Mouse (Mus musculus): ENCODE results near the gene Tfap2a. TPM values are rescaled to one million over a fixed set of nuclear protein-coding genes. Genes with fewer than 3 reads are reported as not detected.

The Tfap2a gene
- polyA plus RNA-seq, 1 experiment from 2014 or later: 0.20 TPM

DNA sequence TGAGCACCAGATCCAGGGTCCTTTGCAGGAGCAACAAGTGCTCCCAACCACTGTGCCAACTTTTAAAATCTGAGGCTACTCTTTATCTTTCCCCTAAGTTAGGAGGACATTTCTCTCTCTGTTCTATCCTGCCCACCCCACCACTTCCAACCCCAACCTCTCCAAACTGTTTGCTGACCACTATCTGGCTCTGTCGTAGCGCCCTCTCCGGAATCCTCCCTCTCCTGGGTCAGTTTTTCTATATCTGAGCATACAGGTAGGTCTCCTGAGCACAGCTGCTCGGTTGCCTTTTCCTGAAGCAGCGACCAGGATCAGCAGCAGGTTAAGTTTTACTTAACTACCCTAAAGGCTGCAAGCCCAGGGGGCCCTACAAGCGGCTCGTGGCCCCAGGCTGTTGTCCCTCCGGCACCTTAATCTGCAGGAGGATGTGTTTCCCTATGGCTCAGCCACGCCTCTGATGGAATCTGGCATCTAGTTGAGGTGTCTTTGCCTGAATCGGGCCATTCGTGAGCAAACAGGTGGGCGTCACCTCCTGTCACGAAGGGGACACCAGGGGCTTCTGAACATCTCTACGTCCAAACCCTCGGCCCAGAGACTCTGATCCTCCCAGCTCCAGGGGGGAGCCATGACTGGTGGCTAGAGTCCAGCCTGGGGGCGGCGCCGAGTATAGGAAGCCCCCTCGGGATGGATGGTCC is 6.1 kb upstream of the Tfap2a start:
- Histone ChIP-seq H3K27me3 (replicated peaks; ENCODE audit: control insufficient read depth, insufficient read depth, low read length) (peaks cover 75% of the 10 kb centered on the region), H3K9me3 (replicated peaks; ENCODE audit: control insufficient read depth, low read length) (peaks cover 5% of the 10 kb centered on the region; the same call in 1 of the 2 replicates), H3K4me2 (ENCODE audit: low read length) (peak overlapping the region; percentile 10; the same call in 1 of the 2 replicates), H3K4me1 (ENCODE audit: control insufficient read depth, insufficient read depth, low read length) (no peaks in the 10 kb centered on the region), H3K27ac (ENCODE audit: low read depth, low read length) (no peak overlapping the region), H3K36me3 (ENCODE audit: control insufficient read depth, insufficient read depth, low read length) (no peaks in the 10 kb centered on the region), H3K4me3 (ENCODE audit: low read depth, low read length) (no peak overlapping the region), H3K9ac (ENCODE audit: low read length) (no peak overlapping the region)
- WGBS: 0% methylated on average over 19 of the region's 19 CpGs
- DNase-seq (ENCODE audit: low spot score) (no peak), ATAC-seq (no peak)

- ATAC-seq: no peak
- 10% methylated on average over 4 of the region's 4 CpGs for WGBS
- Histone ChIP-seq H3K27me3 (replicated peaks; ENCODE audit: control insufficient read depth, insufficient read depth, low read length) (peaks cover 84% of the 10 kb centered on the region), H3K9me3 (replicated peaks; ENCODE audit: control insufficient read depth, low read length) (peaks cover 5% of the 10 kb centered on the region; the same call in 1 of the 2 replicates), H3K4me3 (ENCODE audit: low read depth, low read length) (no peak overlapping the region), H3K9ac (ENCODE audit: low read length) (no peak overlapping the region), H3K4me1 (ENCODE audit: control insufficient read depth, insufficient read depth, low read length) (no peaks in the 10 kb centered on the region), H3K27ac (ENCODE audit: low read depth, low read length) (no peak overlapping the region), H3K4me2 (ENCODE audit: low read length) (no peak overlapping the region), H3K36me3 (ENCODE audit: control insufficient read depth, insufficient read depth, low read length) (no peaks in the 10 kb centered on the region)
- DNase-seq (ENCODE audit: low spot score): no peak
Measured at GRCm38 (mm10) chr13:40743221-40743620, 5.0 kb upstream of the Tfap2a start.

DNA sequence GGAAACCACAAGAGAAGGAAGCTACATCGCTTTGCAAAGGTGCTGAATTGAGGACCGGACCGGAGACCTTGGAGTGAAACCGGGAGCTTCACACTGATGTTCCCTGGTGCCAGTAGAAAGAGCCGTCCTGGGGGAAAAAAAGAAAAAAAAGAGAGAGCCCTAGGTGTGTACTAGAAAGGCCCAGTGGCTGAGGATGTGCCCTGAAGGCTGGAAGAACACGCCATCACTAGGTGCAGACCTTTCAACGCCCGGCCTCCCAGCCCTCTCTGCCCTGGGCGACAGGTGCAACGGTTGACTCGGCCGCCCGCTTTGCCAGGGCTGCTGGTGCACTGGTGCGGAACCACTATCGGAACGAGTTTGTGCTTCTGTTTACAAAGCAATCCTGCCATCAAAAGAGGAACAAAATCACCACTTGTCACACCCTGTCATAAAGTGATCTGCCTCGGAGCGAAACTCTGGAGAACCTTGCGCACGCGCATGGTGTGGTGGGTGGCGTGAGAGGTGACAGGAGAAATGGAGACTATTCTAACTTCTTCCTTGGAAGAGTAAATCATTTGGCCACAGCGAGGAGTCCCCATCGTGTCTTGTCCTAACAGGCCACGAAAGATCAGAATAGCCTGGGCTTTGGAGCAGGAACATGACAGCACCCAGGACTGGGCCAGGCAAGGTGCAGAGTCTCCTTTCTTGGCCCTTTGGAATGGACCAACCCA is 3.8 kb upstream of the Tfap2a start:
- H3K4me2 ChIP-seq (ENCODE audit: low read length): no peak overlapping the region
- no peak overlapping the region for H3K4me3 ChIP-seq (ENCODE audit: low read depth, low read length)
- no peak for ATAC-seq
- H3K9me3 ChIP-seq (replicated peaks; ENCODE audit: control insufficient read depth, low read length): peaks cover 5% of the 10 kb centered on the region; the same call in 1 of the 2 replicates
- no peak overlapping the region for H3K9ac ChIP-seq (ENCODE audit: low read length)
- 1% methylated on average over 25 of the region's 25 CpGs for WGBS
- H3K27ac ChIP-seq (ENCODE audit: low read depth, low read length): no peak overlapping the region
- DNase-seq (ENCODE audit: low spot score): no peak
- H3K4me1 ChIP-seq (ENCODE audit: control insufficient read depth, insufficient read depth, low read length): no peaks in the 10 kb centered on the region
- H3K27me3 ChIP-seq (replicated peaks; ENCODE audit: control insufficient read depth, insufficient read depth, low read length): peaks cover 94% of the 10 kb centered on the region
- H3K36me3 ChIP-seq (ENCODE audit: control insufficient read depth, insufficient read depth, low read length): no peaks in the 10 kb centered on the region

DNA sequence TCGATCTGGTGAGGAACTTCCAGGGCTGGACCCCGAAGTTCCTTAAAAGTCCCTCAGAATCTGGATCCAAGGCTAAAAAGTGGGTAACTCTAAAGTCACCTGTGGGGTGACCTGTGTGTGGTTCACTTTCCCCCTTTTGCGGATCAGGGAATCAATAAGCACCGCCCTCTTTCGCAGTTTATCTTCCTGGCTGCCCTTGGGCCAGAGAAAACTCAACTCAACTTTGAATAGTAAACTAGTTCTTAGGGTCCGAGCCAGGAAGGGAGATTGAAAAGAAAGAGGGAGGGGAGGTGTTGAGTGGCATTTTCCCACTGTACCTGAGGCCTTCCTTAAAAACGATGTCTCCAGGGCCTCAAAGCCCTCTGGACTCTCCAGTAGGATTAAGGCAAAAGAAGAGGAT is 3.3 kb upstream of the Tfap2a start:
- H3K9ac ChIP-seq (ENCODE audit: low read length): no peak overlapping the region
- DNase-seq (ENCODE audit: low spot score) (no peak), ATAC-seq (no peak)
- no peak overlapping the region for H3K27ac ChIP-seq (ENCODE audit: low read depth, low read length)
- peaks cover 97% of the 10 kb centered on the region for H3K27me3 ChIP-seq (replicated peaks; ENCODE audit: control insufficient read depth, insufficient read depth, low read length)
- WGBS: 2% methylated on average over 7 of the region's 7 CpGs
- no peaks in the 10 kb centered on the region for H3K36me3 ChIP-seq (ENCODE audit: control insufficient read depth, insufficient read depth, low read length)
- no peak overlapping the region for H3K4me2 ChIP-seq (ENCODE audit: low read length)
- peaks cover 5% of the 10 kb centered on the region; the same call in 1 of the 2 replicates for H3K9me3 ChIP-seq (replicated peaks; ENCODE audit: control insufficient read depth, low read length)
- H3K4me1 ChIP-seq (ENCODE audit: control insufficient read depth, insufficient read depth, low read length): no peaks in the 10 kb centered on the region
- no peak overlapping the region for H3K4me3 ChIP-seq (ENCODE audit: low read depth, low read length)

DNA sequence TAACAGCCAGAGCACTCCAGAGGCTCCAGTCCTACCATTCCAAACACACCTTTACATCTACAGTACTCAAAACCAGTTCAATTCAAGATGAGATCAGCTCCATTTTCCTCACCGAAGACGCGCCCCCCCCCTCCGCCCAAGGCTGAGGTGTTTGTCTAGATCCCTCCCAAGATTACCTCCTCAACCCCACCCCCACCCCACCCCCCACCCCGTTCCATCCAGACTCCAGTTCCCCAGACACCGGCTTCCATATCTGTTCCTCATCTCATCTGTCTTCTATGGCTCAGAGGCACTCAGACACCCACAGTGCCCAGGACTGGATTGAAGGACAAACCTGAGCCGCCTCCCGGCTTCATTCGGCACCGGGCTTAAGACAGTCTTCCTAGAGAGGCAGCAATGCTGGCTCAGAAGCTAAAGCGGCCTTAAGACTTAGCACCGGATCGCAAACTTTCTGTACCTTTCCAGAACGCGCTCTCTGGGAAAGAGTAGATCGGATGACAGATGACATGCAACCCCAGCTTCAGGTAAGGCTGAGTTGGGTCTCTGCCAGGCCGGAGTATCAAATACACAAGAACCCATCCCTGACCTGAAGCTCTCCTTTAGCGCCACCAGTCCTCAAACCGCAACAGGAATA is 2.7 kb upstream of the Tfap2a start:
- no peak for ATAC-seq
- WGBS: 2% methylated on average over 18 of the region's 19 CpGs
- Histone ChIP-seq H3K36me3 (ENCODE audit: control insufficient read depth, insufficient read depth, low read length) (no peaks in the 10 kb centered on the region), H3K4me1 (ENCODE audit: control insufficient read depth, insufficient read depth, low read length) (no peaks in the 10 kb centered on the region), H3K9ac (ENCODE audit: low read length) (no peak overlapping the region), H3K4me2 (ENCODE audit: low read length) (no peak overlapping the region), H3K9me3 (replicated peaks; ENCODE audit: control insufficient read depth, low read length) (peaks cover 5% of the 10 kb centered on the region; the same call in 1 of the 2 replicates), H3K27ac (ENCODE audit: low read depth, low read length) (no peak overlapping the region), H3K4me3 (ENCODE audit: low read depth, low read length) (no peak overlapping the region), H3K27me3 (replicated peaks; ENCODE audit: control insufficient read depth, insufficient read depth, low read length) (peaks cover 100% of the 10 kb centered on the region)
- no peak for DNase-seq (ENCODE audit: low spot score)

- Histone ChIP-seq H3K4me3 (ENCODE audit: low read depth, low read length) (no peak overlapping the region), H3K9ac (ENCODE audit: low read length) (no peak overlapping the region), H3K9me3 (replicated peaks; ENCODE audit: control insufficient read depth, low read length) (no peaks in the 10 kb centered on the region), H3K27ac (ENCODE audit: low read depth, low read length) (no peak overlapping the region), H3K27me3 (replicated peaks; ENCODE audit: control insufficient read depth, insufficient read depth, low read length) (peaks cover 99% of the 10 kb centered on the region), H3K4me2 (ENCODE audit: low read length) (no peak overlapping the region), H3K36me3 (ENCODE audit: control insufficient read depth, insufficient read depth, low read length) (no peaks in the 10 kb centered on the region), H3K4me1 (ENCODE audit: control insufficient read depth, insufficient read depth, low read length) (no peaks in the 10 kb centered on the region)
- ATAC-seq (no peak), DNase-seq (ENCODE audit: low spot score) (no peak)
- WGBS: 2% methylated on average over 10 of the region's 10 CpGs
Measured at GRCm38 (mm10) chr13:40739901-40740300, 1.7 kb upstream of the Tfap2a start.

DNA sequence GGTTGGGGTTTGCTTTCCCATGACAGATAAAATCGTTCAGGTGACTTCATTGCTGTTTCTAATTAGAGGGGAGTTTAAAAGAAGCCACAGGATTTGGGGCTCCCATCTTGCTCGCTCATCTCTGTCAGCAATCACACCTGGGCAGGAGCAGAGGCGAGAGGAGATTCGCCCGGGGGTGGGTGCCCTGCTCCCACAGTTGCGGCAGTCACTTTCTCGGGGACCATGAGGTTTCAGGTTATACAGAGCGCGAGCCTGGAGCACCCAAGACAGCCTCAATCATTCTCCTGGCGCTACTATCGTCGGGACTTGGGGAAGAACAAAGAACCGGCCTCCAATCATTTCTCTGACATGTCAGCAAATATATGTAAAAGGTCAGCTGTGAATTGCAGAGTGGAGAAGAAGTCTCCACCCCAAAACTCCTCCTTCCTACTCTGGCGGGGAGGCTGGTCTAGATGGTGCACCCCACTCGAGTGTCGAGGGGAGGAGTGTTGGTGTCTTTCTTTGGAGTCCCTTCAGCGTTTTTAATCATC is 1.0 kb upstream of the Tfap2a start:
- no peaks in the 10 kb centered on the region for H3K9me3 ChIP-seq (replicated peaks; ENCODE audit: control insufficient read depth, low read length)
- H3K36me3 ChIP-seq (ENCODE audit: control insufficient read depth, insufficient read depth, low read length): no peaks in the 10 kb centered on the region
- no peaks in the 10 kb centered on the region for H3K4me1 ChIP-seq (ENCODE audit: control insufficient read depth, insufficient read depth, low read length)
- ATAC-seq (no peak), DNase-seq (ENCODE audit: low spot score) (no peak)
- H3K9ac ChIP-seq (ENCODE audit: low read length): no peak overlapping the region
- WGBS: under 1% methylated on average over 17 of the region's 17 CpGs
- H3K4me2 ChIP-seq (ENCODE audit: low read length): no peak overlapping the region
- peaks cover 99% of the 10 kb centered on the region for H3K27me3 ChIP-seq (replicated peaks; ENCODE audit: control insufficient read depth, insufficient read depth, low read length)
- no peak overlapping the region for H3K27ac ChIP-seq (ENCODE audit: low read depth, low read length)
- no peak overlapping the region for H3K4me3 ChIP-seq (ENCODE audit: low read depth, low read length)

DNA sequence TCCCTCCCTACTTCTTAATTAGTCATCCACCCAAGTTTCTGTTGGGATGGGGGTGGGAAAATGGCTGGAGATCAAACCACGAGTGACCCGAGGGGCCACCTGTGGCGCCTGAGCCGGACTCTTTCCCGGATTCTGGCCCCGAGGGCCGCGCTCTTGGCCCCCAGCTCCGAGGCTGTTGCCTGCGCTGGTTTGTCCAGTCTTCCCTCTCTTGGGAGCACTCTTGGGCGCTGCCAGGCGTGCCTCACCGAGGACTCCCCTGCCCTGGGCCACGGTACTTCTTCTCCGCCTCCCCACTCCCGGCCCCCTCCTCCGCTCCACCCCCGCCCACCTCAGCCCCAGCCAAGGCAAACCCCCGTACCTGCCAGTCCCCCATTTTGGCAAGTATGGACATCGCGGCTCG is 415 bp downstream of the Tfap2a start:
- Histone ChIP-seq H3K4me1 (ENCODE audit: control insufficient read depth, insufficient read depth, low read length) (peaks cover 4% of the 10 kb centered on the region), H3K27me3 (replicated peaks; ENCODE audit: control insufficient read depth, insufficient read depth, low read length) (peaks cover 98% of the 10 kb centered on the region), H3K9me3 (replicated peaks; ENCODE audit: control insufficient read depth, low read length) (no peaks in the 10 kb centered on the region), H3K27ac (ENCODE audit: low read depth, low read length) (no peak overlapping the region), H3K9ac (ENCODE audit: low read length) (no peak overlapping the region), H3K36me3 (ENCODE audit: control insufficient read depth, insufficient read depth, low read length) (no peaks in the 10 kb centered on the region), H3K4me2 (ENCODE audit: low read length) (no peak overlapping the region), H3K4me3 (ENCODE audit: low read depth, low read length) (no peak overlapping the region)
- DNase-seq (ENCODE audit: low spot score) (no peak), ATAC-seq (no peak)
- 0% methylated on average over 21 of the region's 22 CpGs for WGBS

Measured in forebrain, embryonic 14.5 days (tissue).